Mouse (Mus musculus): ENCODE data around the gene Dock4.

The Dock4 gene

DNA sequence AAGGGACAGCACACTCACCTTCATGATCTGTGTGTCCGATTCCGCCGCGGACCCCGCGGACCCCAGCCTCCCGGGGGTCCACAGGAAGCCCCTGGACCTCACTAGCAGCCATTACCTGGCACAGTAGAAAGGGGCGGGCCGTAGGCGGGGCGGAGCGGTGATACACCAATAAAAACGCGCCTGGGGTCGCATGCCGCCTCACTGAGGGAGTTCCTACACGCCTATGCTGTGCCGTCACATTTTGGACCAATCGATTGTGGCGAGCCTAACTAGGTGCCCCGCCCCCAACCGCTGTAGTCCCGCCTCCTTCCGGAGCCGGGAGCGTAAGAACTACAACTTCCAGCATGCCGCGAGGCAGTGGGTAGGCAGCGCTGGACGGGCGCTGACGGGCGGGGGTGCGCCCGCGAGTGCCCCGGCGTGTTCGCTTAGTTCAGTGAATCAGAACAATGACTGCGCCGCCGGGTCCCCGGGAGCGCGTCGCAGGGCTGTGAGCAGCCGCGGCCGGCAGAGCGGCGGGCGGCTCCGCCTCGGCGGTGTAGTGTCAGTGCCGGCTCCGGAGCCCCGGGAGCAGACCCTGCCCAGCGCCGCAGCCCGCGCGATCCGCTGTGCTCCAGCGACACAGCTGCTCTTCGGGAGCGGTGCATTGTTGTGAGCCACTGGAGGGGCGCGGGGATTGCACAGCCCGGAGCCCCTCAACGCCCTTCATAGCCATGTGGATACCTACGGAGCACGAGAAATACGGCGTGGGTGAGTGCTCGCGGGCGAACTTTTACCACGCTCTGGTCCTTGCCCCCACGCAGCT, at the start of gene Dock4, which contains the start of gene Zfp277:
Gene Dock4 (plus strand): TSS at position 305 of the 802 bp plus-strand sequence.
Gene Zfp277 (minus strand): TSS at position 255 of the 802 bp plus-strand sequence.
- peak; percentile 100 for DNase-seq

DNA sequence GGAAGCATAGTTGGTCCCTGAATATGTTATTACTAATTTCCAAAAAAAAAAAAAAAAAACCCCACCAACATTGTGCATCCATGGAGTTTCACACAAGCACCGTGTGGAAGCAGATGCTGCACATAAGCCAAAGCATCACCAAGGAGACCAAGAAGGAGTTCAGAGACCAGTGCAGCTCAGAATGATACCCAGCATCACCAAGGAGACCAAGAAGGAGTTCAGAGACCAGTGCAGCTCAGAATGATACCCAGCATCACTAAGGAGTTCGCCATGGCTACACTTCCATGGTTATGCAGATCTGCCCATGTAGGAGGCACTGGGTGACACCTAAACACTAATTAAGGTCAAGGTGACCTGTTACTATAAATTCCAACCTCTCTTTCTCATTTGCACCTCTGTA, 46.8 kb upstream of the Dock4 start:
- no peak for DNase-seq

DNA sequence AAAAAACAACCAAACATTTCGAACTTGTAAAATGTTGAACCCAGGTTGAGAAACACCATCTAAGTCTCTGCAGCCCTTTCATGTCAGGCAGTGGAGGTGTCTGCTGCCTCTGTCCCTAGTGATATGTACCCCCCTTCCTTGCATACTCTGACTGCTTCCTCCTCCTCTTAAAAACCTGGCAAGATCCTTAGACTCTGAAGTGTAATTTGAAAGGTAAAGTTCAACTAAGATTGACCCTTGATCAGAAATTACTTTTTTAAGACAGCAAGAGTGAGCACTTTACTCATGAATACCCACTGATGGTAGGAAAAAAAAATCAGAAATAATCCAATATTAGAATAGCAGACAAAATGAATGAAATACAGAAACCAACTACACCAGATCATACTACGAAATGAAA, 46.4 kb upstream of the Dock4 start:
- DNase-seq: no peak

DNA sequence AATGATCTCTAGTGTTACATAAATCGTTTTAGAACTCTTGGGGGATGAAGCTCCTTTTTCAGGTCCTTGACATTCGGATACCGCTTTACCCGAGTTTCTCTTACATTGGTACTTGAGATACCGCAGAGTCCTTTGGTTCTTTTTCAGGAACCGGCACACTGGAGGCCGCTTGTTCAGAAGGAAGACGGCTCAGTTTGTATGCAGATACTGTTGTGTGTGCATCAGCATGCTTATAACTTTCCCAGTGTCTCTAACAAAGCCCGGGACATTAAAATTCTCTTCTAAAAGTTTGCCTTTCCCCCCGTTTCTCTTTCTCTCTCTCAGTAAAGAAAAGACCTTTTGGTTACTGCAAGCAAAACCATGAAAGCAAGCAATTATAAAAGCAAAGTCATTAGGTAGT, 45.9 kb upstream of the Dock4 start:
- DNase-seq: no peak

DNA sequence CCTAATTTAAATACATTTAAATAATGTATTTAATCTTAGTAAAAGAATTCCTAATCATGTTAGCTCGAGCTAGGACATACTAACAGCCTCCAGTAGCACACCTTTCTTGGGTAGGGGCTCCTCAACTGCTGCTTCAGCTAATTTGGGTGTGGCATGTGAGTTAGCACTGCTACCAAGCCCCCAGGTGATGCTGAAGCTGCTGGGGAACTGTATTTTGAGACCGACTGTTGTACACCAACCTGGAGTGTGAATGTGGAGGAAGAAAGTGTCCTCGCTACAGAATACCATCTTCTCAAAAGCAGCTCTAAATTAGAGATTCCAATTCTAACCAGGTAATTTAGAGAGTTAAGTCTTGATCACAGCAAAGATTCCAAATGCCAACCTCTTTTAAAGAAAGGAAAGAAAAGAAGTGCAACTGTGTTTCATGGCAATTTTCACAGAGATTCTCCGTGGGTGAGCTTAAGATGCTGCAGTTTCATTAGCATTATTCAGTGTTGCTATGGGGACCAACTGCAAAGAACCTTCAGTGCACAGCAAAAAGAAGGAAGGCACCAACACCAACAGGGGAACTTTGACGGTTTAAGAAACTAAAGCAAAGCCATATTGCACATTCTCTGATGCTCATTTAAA, 31.0 kb upstream of the Dock4 start:
- no peak for DNase-seq

DNA sequence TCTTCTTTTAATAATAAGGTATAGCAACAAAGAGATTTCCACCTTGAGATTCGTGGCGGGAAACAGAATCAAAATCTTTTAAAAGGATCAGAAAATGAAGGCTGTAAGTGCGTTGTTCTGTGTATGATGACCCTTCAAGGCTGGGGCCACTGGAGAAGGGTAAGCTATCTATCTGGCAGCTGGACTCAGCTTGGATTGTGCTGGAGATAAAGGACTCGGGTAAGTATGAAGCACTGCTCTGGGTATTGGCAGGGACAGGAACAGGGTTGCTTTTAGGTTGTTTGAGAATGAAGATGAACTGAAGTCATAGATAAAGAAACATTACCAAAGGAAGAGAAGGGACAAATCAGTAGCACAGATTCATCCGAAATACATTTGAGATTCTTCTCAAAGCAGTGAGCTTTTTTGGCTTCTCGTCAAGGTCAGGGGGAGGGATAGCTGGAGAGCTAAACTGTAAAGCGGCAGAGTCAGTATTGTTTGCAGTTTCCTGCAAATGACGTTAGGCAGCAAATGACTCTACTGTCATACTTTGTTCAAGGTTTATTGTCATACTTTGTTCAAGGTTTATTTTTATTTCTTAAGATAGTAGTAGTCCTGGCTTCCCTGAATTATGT, 30.3 kb upstream of the Dock4 start:
- DNase-seq: no peak

DNA sequence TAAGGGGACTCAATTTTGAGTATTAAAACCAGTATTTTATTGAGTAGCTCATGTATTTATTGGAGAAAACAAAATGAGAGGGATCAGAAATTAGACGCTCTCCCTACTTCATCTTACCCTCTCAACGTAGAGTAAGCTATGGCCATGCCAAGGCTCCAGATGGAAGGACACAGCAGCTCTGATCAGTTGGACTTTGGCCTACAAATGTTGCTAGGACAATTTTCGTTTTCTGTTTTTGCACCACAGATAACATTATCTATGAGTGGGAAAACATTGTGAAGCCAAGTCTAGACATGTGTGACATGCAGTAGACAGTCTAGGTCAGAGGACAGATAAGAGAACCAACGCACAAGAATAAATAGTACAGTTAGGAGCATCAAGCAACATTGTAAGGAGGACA, 28.5 kb upstream of the Dock4 start:
- peak; percentile 15 to 39 for DNase-seq

DNA sequence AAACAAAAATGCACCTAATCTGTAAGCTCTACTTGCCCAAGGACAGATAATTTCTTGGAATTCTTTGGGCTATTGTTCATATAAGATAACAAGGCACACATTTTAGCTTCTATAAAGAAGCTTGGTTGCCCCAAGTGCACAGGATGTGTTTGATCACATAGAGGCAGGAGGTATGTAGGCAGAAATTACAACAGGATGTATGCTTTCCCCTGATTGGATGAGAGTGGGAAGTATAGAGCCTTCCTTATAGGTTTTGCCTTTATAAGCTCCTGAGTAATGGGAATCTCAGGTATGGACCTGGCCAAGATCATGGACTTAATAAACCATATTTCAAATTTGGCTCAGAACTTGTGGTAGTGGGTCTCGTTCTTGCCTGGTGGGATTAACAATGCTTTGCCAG, 20.8 kb upstream of the Dock4 start:
- DNase-seq: no peak

DNA sequence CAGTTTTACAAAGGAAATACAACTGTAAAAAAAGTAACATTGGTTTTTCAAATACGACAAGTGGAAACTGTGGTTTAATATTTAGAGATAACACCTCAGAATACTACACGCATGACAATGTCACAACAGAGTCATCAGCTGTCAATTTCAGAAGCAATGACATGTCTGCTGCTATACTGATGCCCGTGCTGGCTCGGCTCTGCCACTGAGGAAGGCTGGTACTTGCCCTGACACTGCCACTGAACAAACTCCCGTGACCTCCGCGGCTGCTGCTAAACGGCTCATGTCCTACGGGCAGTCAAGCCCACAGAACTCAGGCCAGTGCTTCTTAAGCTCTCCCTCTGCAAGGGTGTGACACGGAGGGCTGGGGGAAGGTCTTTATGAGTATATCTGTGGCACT, 18.1 kb upstream of the Dock4 start:
- DNase-seq: no peak

DNA sequence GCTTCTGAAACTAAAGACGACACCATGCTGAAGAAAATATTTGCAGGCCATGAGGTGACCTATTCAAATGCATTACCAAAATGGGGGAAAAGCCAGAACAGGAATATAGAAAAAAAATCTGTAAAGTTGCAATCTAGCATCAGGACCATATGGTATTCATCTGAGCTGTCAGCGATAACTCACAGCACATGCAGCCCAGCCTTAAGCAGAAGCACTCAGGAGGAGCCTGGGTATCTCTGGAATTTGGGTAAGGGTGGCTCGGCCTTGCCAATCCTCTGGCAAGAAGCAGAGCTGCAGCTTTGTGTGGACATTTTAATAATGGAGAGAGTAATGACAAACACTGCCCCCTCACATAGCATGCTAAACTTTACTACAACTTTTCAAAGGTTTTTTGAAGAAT, 15.8 kb upstream of the Dock4 start:
- no peak for DNase-seq

DNA sequence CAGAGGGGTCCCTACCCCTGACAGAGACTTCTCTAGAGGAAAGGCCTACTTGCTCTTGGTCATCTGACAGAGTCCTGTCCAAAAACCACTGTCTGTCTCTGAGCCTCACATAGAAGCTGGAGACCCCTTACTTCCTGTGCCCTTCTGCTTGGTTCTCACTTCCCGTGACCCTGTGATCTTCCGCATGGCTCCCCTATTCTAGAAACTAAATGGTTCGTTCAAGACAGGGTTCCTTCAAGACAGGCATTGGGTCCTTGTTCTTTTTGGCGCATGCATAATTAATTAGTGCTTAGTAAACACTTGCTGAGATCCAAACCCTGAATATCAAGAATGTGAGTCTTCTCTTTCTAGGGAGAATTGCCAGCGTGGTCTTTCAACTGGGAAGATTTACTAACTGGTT, 14.7 kb upstream of the Dock4 start:
- DNase-seq: no peak

DNA sequence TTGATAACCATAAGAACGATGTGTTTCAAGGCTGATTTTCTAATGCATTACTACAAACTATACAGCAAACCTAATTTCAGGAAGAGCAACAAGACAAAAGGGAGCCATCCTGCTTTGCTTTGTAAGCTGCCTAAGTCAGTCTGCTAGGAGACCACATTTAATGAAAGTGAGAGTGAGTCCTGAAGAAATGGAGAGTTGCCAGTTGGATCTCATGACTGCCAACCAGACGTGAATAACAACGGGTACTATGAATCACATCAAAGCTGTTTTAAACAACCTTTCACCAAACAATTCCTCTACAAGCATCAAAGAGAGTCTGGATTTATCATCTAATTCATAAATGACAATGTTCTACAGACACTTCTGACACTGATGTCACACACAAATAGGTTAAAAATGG, 11.7 kb upstream of the Dock4 start:
- DNase-seq: peak in 1 of 2 experiments; percentile 37

DNA sequence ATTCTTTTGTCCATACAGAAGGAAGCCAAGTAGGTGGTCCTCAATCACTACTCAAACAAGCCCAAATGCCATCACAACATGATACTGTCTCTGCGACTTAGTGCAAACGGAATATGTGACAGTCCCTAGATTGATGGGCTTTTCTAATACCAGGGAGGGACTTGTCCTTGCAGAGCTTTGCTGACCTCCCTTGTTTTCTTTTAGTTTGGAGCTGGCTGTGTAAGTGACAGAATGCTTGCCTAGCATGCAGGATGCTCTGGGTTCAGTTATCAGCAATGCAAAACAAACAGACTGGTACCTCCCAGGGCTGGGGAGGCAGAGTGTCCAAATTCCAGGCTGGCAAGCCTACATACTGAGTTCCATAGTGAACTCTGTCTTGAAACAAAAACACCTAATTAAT, 7.7 kb upstream of the Dock4 start:
- no peak for DNase-seq

DNA sequence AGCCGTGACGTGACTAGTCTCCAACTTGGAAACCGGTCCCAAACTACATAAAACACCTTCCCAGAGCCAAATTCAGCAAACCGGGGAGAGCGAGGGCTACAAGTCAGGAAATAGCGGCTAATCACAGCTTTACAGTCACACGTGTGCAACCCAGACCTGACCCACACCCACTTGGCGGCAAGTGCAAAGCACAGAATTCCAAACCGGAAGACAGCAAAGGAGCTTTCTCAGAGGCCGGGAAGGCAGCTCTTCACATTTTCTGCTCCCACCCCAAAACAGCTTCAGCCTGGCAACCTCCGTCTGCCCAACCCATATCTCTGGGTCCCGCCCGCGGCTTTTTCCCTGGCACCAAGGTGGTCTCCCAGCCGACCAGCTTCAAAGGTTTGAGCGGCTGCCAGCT, 546 bp upstream of the Dock4 start:
- no peak for DNase-seq

DNA sequence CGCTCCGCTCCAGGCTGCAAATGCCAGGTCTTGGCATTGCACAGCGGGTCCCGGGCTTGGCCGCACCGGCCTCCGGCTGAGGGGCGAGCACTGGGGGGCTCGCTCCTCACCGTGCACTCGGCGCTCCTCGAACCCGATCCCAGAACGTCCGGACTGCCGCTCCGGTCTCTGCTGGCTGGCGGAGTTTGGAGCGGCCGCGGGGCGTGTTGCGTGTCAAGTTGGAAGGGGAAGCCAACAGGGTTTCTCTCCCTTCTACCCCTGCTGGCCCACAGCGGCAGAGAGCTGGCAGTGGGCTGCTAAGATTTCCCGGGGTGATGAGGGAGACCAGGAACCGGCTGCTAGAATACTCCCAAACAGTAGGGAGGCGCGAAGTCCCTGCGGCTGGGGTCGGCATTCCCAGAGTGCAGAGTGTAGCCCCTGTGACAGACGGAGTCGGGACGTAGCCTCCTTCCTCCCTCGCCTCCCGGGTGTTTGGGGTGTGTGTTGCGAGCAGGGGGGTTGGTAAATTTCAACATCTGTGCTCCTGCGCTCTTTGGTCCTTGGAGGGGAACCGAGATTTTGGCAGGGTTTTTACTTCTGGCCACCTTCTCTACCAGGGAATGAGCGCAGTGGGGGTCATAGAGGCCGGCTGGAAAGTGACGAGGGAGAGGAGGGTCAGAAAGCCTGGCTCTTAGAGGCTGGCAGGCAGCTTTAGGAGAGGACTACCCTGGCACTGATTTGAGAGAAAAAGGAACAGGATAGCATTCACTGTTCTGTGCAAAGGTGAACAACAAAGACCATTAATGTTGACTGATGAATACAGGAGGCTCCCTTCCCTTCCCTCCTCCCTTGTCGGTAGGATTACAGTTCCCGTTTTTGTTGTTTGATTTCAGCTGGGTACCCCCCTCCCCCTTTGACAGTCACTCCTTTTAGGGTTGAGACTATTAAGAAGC, 964 bp downstream of the Dock4 start:
- peak; percentile 79 for DNase-seq

DNA sequence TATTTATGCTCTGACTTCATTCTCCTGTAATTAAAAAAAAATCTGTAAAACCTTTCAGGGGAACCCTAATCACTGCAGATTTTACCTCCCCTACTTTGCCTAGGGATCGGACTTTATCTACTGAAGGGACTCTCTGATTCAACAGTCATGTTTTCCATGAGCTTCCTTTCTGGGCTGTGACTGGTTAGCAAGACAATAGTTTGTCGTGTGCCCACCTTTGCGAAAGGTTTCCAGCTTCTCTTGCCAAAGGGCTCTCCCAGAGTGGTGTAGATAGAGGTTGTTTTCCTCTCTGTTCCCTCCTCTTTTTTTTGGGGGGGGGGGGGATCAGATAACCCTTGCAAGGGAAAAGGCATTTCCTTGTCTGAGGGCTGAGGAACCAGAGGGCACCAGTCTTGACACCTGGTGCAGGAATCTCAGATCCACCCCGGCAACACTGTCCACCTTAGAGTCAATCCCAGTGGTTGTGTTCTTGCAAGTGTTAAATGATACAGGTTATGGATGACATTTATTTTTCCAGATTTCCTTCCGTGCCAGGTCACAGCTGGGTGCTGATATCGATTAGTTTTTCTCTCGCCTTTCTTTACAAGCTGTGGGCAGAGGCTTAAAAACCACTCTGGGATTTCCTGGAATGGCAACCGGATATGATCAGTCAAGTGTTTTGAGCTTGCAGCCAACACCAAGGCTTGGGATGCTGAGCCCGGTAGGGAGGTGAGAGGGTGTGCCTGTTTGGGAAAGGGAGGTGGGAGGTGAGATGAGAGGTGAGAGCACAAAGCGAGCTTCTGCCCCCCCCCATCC, 2.0 kb downstream of the Dock4 start:
- peak; percentile 39 to 66 for DNase-seq

DNA sequence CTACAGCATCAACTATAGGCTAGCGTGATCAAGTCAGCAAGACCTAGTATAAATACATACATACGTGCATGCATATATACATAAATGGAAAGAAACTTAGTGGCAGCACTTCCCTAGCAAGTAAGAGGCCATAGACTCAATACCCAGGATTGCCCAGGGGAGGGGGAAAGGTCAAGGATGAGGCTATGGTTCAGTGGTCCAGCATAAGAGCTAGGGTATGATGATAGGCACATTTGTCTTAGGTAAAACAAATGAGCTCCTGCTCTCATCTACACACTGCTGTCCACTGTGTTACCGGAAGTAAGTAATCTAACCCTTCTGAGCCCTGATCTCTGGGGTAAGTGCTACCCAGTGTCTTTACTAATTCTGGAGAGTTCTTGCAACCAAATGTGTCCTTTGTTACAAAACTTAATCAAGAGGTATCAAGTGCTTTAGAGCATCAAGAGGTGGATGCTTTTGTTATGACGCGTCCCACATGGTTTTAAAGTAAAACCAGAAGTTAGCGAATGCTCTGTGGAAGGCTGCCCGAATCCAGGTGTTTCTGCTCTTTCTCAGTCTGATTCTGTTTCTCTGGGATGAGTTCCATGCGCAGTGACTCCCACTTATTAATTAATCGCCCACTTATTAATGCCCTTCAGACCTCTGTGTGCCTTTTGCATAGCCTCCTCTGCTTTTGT, 3.5 kb downstream of the Dock4 start:
- DNase-seq: no peak

DNA sequence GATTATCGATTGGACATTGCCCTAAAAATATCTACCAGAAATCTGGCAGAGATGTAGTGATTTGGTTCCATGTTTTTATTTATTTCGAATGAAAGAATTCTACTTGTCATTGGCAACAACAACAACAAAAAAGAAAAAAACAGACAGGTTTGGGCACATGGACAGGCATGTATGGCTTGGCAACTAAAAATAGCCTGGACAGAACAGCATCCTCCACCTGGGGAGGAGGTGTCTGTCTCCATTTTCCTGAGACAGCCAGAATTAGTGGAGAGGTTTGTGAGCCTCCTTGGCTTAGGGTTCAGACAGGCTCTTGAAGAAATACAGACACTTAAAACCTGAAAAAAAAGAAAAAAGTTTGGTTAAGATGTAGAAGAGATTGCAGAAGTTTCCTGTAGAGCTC, 10.8 kb downstream of the Dock4 start:
- DNase-seq: peak in 1 of 2 experiments; percentile 71

DNA sequence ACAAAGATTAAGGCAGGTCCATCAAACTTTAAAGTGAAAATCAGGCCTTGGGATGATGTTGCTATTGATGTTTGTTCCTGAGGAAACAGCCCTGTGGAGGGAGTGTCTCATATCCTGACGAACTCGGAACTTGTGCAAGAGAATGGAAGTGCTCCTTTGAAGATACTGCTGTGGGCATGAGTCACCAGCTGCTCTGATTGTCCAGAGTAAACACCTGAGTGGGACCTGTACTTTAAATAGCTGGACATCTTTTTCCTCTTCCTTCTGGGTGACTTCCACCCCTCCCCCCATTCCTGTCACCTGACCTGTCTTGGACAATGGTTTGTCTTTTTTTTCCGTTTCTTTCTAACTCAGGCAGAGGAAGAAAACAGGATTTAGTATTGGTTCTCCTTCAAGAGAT, 13.2 kb downstream of the Dock4 start:
- no peak for DNase-seq

DNA sequence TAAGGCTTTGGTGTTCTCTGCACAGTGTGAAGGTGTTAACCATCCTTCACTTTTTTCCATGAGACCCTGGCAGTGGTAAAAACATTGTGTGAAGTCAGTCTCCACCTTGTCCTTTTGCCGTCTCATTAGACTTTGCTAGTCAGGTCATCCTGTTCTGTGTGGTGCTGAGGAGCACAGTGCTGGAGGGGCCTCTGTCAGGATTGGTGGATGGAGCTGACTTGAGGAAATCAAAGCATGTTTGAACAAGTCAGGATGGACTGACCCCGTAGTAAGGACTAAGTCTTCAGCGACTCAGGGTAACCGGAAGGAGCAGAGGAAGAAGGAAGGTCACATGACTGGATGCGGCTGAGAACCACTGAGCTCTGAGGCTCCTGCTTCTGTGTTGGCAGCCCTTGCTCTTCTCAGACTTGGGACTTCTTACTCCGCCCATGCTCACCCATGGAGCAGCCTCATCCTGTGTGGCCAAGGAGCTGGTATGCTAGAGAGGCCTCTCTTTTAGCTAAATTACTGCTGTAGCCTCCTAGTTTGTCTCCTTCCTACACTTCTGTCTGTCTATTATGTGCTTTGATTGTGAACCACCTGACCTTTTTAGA, 14.0 kb downstream of the Dock4 start:
- no peak for DNase-seq

DNA sequence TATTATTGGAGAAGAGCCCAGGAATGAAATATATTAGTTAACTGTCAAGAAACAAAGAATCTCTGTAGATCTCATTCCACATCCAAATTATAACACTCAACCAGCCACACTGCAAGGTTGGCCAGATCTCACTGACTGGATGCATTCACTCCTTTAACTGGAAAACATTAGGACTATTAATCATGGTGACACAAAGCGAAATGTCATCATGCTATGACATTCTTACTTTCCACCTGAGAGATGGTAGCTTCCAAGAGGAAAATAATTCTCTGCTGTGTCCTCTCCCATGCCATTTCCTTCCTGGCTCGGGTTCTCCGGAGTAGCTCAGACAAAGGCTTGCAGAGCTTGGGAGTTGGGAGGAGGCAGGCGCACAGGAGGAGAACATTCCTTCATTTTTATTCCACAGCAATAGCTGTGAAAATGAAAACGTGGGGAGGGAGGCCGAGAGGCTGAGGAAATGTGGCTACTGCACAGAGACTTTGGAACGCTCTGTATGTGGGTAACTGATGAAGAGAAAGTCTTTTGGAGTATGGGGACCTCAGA, 17.0 kb downstream of the Dock4 start:
- peak in 1 of 2 experiments; percentile 36 for DNase-seq

Measured in cerebellum, postnatal 14 days (tissue).